Mouse (Mus musculus): Measurements from ENCODE around the gene Il11ra1.
"Not testable (repeated sequence)": the region's sequence is repeated elsewhere in the genome, so short reads cannot be mapped to it uniquely, and the experiment has no call there.

Il11ra1 gene

DNA sequence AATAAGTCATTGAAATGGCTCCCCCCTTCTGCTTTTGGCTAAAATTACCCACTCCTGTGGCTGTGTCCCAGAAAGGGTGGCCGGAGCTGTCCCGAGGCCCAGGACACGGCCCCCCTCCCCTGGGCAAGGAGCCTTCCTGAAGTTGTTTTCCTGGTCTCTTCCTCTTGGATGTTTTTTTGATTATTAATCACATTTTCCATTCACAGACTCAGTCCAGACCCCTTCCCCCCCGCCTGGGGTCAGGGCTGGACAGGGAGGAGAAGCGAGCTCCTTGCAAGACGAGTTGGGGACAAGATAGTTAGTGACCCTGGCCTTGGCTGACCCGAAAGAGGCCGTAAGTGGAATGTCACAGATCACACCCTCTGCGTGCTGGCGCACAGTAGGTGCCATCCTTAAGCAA, at the start of gene Il11ra1:
Gene Il11ra1 (plus strand): TSS at position 207 of the 400 bp plus-strand sequence.
- DNase-seq (ENCODE audit: low spot score in 2 of 2): not testable (repeated sequence)

DNA sequence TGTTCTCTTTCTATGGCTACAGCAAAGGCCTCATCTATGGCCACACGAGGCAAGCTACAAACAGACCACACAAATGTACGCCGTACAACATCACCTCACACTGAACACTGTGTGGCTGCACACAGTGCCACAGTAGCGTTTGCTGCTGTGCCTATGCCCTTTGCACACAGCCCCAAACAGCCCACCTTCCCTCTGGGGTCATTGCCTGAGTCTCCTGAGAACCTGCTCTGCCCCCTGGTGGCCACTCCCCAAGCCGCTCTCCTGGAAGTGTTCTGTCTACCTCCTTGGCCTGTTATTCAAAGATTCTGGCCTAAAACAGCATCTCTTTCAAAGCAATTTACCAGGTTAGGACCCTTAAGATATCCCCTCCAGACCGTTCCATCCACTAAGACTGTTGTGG, 46.5 kb upstream of the Il11ra1 start:
- peak; percentile 23 to 68 for DNase-seq (ENCODE audit: low spot score in 2 of 2)

DNA sequence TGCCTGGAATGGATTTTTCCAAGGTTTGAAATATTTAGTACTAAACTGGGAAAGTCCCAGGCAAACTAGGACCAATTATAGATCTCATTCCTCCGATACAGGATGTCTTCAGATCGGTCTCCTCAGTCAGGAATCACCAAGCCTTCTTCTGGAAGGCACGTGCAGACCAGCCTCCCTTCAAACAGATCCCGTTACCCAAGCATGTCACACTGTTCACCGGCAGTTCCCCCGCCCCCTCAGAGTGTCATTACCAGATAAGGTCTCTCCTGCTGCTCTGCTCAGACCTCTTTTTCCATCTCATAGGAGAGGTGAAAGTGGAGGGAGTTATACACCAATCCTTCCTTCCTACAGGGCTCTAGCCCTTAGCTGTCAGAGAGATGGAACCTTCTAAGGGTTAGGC, 46.1 kb upstream of the Il11ra1 start:
- no peak for DNase-seq (ENCODE audit: low spot score in 2 of 2)

DNA sequence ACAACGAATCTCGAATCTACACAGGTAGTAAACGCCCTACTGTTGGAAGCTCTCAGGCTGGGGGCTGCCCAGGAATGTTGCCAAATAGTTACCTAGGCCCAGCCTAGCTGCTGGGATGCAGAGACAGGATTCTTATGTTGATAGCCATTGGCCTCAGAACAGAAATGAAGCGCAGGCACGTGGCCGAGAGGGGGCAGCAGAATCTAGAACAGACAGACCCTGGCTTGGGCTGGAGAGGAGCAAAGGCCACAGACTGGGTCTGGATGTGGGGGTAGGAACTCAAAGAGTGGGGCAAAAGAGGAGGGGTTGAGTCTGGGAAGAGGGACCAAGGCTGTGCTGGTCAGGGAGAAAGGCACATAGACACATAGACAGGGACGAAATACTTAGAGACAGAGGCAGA, 45.6 kb upstream of the Il11ra1 start:
- DNase-seq (ENCODE audit: low spot score in 2 of 2): peak in 1 of 2 experiments; percentile 24

DNA sequence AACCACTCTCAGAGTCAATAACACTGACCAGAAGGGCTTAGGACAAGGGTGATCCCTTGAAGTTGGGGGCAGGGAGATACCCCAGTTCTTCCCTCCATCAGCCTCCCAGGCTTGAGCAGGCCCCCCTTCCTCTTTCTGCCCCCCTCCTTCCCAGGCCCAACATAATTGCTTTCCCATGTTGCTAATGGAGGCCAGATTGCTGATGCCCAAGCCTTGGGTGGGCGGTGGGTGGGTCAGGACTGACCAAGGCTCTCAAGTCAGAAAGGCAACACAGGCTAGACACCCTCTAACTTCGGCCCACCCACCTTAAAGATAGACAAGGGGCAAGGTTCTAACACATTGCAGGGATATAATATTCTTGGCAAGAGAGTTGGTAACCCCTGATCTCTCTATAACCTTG, 44.3 kb upstream of the Il11ra1 start:
- DNase-seq (ENCODE audit: low spot score in 2 of 2): no peak

DNA sequence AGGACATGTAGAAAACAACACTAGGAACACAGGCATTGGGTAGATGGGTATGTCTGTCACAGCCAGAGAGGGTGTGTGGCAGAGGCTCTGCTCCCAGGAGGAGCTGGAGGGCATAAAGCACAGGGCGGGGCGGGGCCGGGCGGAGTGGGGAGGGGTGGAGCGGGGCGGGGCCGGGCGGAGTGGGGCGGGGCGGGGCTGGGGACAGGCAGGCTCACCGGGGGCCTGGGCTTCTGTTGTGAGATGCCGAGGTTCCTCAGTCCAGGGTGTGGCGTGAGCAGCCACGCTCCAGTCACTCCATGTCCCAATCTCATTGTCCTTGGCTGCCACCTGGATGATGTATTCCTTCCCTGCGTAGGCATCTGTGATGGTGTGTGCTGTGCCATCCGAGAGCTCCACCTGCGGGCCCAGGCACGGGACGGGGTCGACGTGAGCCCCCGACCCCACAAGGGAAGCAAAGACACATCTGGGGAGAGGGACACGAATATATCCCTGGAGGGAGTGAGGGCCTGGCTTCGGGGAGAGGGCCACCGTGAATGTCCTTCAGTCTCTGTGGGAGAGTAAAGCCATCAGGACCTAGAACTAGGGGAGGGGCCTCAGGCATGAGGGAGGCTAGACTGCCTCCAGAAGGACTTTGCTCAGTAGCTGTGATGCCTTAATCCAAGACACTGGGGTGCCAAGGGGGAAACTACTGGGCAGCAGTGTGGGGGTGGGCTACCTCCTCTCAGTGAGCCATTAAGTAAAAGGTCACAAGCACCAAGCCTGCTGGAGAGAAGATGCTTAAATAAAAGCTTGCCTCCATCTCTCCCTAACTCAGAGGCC, 41.0 kb upstream of the Il11ra1 start:
- no peak for DNase-seq (ENCODE audit: low spot score in 2 of 2)

DNA sequence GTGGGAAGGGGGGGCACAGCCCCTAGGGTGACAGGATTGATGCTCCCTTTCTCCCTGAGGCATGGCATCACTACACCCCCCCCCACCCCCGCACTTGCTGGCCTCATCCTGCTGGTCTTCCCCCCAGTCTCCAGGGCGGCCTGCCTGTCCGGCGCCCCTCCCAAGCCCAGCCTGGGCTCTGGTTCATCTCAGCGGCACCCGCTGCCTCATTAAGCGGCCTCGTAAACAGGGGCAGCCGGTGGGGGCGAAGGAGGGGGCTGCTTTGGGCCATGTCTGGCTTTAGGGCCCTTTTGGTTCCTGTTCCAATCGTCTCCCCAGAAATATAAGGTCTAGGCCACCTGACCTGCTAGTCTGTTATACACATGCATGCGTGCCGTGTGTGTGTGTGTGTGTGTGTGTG, 40.2 kb upstream of the Il11ra1 start:
- DNase-seq (ENCODE audit: low spot score in 2 of 2): no peak

DNA sequence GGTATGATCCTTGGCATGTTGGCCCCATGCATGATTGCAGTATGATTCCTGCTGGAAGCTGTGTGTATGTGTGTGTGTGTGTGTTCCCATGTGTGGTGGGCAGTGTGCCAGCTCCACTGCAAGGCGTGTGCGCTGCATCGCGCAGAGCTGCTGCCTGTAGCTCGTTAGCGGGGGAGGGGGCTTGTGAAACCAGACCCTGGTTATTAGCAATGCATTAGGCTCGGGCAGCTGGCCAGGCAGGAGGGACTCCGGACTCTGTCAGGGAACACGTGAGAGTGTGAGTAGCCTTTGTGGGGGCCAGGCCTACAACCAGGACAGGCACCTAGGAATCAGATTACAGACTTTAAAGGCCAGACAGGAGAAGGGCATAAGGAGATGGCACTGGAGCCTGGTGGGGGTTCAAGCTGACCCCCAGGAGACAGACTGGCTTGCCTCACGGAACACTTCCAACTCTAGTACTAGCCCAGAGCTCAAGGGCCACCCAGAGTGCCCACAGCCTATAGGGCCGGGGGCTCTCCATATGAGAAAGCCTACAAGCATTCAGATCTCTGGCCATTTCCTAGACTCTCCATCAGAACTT, 38.8 kb upstream of the Il11ra1 start:
- no peak for DNase-seq (ENCODE audit: low spot score in 2 of 2)

DNA sequence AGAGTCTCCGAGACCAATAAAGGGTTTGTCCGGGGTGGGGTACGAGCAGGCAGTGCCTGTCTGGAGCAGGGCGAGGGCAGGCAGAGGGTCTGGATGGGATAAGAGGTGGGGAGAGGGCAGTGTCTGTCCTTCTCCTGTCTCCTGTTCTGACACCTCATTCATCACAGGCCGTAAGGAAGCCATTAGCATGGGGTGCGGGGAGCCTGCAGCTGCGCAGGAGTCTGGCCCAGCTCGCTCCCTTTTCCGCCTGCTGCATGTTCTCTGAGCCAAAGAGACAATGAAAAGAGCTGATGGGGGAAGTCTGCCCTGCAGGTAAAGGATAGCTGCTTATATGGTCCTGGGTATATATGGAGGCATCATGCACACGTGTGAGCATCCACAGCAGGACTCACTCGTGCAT, 37.1 kb upstream of the Il11ra1 start:
- DNase-seq (ENCODE audit: low spot score in 2 of 2): no peak

DNA sequence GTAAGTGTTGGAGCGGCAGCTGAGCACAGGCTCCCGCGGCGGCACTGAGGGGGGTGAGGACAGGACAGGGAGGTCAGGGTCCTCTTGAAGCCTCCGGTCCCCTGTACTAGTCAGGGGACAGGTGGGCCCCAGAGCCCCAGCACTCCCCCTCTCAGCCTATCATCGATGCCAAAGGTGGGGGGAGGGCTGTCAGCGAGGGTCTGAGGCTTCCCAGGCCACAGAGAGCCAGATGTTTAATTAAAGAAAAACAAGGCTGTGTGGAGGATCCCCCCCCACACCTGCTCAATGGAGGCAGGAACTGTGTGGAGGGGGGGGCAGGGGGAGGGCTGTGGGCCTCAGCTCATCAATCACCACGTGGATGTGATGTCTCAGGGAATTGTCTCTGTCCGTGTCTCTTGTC, 36.2 kb upstream of the Il11ra1 start:
- no peak for DNase-seq (ENCODE audit: low spot score in 2 of 2)

DNA sequence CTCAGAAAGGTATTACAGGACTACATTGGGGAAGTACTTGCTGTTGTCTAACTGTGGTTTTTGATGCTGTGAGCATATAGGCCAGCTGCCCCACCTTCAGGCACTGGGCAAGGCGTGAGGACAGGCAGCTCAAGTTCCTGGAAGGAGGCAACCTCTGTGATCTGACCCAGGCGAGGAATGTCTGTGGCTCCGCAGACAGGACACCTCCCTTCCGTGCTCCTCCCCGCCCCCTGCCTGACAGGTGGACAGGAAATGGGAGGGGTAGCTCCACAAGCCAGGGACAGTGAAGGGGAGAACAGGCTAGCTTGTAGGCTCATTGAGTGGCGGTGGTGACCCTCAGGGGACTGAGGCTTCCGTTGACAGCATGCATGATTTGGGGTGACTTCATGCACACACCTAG, 35.3 kb upstream of the Il11ra1 start:
- DNase-seq (ENCODE audit: low spot score in 2 of 2): no peak

DNA sequence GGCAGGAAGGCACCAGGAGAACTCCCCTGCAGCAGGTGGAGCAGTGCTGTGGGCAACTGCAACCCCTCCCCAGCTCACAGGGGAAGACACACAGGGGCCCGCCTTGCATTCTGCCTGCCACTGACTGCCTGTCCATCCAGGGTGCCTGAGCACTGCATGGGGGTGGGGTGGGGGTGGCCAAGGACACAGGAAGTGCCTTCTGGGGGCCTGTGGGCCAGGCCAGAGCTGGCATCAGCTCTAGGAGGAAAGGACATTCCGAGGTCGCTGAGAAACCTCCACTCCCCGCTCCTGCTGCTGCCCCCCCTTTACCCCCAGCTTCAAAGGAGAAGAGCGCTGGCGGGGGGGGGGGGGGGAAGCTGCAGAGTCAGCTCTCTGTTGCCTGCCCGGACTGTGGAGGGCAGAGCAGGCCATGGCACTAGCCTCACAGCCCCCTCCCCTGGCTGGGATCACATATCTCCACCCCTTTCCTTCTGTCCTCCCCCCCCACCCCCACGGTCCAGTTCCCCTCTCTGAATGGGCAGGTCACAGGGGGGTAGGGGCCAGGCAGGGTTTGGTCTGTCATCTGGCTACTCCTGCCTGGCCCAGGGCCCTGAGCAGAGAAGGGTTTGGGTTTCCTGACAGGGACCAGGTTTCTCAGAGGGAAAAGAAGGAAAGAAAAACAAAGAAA, 34.6 kb upstream of the Il11ra1 start:
- DNase-seq (ENCODE audit: low spot score in 2 of 2): no peak

DNA sequence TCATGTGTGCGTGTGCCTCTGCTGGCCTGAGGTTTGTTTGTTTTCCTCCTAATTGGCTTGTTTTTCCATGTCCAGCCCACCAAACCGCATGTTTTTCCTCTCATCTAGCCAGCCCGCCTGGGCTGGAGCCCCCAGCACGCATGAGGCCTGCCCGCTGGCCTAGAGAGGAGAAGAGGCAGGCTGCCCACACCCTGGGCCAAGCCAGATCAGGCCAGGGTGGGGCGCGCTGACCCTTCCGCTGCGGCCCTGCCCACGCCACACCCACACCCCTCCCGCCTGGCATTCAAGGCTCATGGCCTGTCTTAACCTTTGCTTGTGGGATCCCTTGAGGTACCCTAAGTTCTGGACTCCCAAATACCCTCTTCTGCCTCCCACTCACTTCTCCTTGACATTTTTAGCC, 33.1 kb upstream of the Il11ra1 start:
- no peak for DNase-seq (ENCODE audit: low spot score in 2 of 2)

DNA sequence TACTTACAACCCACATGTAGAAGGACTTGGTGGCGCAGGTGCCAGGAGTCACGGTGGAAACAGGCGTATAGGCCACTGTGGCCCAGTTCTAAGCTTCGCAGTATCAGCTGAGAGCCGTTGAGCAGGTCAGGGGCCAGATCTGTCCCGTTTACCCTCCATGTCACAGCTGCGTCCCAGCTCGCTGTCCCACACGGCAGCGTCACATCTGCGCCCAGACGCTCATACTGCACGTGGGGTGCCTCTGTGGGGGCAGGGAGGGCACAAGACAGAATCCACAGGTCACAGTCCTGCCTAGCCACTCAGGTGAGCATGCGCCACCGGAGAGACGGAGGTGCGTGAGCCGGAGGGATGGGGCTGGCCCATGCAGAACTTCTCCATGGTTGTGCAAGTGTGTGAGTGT, 29.0 kb upstream of the Il11ra1 start:
- DNase-seq (ENCODE audit: low spot score in 2 of 2): no peak

DNA sequence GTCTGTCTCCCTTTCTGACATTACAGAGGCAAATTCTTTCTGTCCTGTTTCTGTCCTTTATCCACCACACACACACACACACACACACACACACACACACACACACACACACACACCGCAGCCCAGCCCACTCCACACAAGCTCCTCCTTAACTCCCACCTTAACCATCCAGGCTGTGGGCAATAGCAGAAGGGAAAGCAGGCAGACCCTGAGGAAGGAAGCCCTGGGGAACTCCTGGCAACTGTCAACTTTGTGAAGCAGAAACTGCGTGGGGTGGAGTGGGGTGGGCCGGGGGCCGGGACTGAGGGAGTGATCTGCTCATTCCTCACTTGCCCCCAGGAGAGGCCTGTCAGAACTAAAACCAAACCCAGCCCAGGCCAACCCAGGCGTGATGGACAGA, 28.3 kb upstream of the Il11ra1 start:
- DNase-seq (ENCODE audit: low spot score in 2 of 2): no peak

DNA sequence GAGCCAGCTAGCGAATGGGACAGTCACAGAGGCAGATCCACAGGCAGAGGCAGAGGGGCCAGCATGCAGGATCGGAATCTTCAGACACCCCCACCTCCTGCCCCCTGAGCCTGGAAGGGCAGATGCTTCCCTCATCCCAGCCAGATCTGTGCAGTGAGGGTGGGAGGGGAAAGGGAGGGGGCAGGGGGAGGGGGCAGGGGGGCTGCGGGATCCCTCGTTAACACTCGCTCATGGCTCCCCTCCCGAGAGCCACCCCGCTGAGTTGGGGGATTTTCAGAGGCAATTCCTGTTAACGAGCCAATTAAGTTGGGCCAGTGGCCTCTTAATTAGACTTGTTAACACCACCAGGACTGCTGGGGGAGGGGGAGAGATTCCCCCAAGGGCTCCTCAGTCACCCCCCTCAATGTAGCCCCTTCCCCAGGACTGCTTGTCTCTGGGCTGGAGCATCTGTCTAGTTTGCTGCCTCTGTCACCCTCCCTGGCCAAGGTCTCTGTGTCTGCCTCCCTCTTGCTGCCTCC, 27.8 kb upstream of the Il11ra1 start:
- no peak for DNase-seq (ENCODE audit: low spot score in 2 of 2)

DNA sequence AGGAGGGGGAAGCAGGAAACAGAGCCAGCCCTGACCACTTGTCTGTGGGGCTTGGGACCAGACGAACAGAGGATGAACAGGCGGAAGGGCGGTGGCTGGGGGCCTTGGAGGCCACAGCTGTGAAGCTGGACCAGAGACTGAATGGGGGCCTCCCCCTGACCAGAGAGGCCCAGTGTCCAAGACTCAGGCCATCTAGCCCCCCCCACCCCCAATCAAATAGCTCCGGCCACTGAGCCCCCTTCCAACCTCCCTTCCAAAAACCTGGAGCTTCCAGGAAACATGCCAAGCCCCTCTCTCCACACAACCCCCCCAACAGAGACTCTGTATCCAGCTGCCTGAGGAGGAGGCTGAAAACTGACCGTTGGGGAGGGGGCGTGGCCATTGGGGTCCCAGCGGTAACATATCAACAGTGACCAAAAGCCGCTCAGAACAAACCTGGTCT, 27.2 kb upstream of the Il11ra1 start:
- DNase-seq (ENCODE audit: low spot score in 2 of 2): no peak

DNA sequence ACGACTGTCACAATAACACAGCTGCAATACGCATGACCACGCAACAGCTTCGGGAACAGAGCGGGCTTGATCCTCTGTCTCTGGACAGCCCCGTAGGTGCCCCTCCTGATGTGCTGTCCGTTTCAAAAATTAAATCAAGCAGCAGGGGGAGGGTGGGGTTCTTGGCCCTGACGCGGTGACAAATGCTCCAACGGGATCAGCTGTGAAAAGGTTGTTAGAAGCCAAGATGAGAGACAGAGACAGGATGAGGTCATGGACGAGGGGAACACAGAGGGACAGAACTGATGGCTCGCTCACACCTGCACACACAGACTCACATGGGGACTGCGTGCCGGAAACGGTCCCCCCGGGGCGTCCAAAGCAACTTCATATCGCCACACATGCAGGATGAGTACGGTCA, 26.6 kb upstream of the Il11ra1 start:
- no peak for DNase-seq (ENCODE audit: low spot score in 2 of 2)

DNA sequence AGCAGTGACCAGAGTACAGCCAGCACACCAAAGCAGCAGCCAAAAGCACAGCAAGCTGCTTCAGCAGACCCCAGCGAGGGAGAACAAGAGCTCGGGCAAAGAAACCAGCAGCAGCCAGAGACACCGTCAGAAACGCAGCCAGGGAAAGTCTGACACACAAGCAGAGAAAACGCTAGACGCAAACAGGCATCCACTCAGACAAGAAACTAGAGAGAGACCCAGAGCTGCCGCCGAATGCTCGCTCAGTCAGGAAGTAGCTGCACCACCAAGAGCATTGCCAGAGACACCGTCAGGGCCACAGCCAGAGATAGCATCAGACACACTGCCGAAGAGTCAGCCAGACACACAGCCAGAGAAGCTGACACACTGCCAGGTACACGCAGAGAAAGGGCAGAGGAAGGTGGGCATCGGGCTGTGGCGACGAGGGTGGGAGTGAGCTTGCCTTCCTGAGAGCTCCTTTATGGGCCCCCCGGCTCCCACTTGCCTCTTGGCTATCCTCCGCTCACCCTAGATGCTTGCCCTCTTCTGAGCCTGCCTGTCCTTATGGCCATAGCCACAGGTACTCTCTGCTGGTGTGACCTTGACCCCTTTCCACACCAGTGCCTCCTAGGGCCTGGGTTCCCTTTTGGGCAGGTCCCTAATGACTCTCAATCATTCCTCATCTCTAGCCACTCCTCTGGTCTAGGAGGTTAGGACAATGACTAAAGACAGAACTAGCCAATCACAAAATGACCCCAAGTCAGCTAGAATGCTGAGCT, 23.4 kb upstream of the Il11ra1 start:
- DNase-seq (ENCODE audit: low spot score in 2 of 2): no peak

DNA sequence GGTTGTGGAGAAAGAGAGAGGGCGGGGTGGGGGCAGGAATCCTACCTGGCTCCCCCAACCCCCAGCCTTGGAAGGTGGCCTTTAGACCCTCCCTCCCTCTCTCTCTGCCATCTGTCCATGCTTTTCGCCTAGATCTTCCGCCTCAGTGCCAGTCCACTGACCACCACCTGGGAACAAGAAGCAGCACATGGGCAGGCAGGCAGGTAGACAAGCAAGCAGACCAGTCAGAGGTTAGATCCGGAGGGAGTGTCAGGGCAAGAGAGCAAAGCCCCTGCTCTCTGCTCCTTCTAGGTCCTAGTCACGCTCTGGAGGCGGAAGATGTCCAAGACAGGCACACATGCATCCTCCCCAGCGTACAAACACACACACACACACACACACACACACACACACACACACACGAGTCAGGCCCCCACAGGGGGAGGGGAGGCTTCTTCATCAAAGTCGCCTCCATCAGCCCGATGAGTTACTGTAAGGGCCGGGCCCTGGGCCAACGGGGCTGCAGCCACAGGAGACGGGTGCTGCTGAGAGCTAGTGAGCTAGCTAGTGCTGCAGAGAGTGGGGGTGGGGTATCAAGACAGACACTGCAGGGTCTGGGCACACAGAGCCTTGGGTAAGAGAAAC, 22.7 kb upstream of the Il11ra1 start:
- DNase-seq (ENCODE audit: low spot score in 2 of 2): no peak

DNA sequence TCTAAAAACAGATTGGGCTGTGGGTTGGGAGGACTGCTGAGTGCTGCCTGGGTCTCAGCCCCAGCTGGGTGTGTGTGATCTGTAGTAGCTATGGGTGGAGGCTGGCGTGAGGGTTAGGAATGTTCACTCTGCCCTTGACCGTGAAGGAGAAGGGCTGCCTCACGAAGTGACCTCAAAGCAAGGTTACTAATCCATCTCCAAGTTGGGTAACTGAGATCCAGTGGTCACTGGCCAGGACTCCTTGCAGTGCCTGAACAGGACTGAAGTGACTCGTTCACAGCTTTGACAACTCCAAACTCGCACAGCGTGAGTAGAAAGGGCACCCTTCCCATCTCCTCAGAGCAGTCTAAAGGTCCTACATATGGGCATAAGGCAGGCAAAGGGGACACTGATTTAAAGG, 20.9 kb upstream of the Il11ra1 start:
- DNase-seq (ENCODE audit: low spot score in 2 of 2): no peak

DNA sequence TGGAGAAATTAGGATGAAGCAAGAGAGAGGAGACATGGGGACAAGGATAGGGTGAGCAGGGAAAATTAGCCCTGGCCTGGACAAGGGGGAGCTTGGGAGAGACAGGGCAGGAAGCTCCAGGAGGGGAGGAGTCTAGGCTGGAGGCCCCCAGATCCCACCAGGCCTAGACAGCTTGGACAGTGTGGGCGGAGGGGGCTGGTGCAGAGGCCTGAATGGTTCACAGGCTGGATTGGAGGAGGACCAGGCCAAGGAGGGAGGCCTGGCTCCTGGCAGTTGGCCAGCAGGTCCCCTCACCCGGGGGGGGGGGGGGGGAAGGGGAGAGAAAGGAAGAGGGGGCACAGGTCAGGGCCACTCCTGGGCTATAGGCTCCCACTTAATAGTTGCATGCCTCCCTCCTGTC, 20.5 kb upstream of the Il11ra1 start:
- no peak for DNase-seq (ENCODE audit: low spot score in 2 of 2)

All from thymus, postnatal 10 days (tissue).